Mouse (Mus musculus): ENCODE measurements at regions not wholly inside any gene's neighbourhood (a gene's known extent, or its start where the extent isn't known, plus 50 kb on each side); places are given as distances from the start of the nearest gene placed in this dataset.
"Not testable (repeated sequence)": the region's sequence is repeated elsewhere in the genome, so short reads cannot be mapped to it uniquely, and the experiment has no call there.

DNA sequence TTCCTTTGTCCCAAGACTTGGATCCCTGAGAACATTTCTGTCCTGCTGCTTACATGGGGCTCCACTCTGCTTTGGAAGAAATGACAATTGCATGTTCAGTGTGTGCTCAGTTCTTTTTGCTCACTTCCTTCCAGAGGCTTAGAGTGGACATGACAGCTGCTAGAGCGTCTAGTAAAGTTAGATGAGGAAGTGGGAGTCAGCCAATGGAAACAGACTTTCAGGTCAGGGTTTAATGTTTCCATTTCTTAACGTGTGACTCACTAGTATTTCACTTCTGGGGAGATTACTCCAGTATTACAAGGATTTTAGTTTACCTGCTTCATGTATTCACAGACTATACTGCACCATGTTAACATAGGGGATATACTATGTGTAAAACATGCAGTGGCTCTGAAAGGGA lies 759.3 kb upstream of the Gm38303 start:
- TF ChIP-seq POLR2A (IDR thresholded peaks at IDR 0.05; ENCODE audit: borderline replicate concordance, extremely low read depth, insufficient read depth, insufficient read length, poor library complexity, severe bottlenecking) (no peak), CTCF (IDR thresholded peaks at IDR 0.05; ENCODE audit: borderline replicate concordance, extremely low read depth, insufficient read depth, insufficient read length) (no peak)
- DNase-seq (ENCODE audit: low read depth) = no peak

DNA sequence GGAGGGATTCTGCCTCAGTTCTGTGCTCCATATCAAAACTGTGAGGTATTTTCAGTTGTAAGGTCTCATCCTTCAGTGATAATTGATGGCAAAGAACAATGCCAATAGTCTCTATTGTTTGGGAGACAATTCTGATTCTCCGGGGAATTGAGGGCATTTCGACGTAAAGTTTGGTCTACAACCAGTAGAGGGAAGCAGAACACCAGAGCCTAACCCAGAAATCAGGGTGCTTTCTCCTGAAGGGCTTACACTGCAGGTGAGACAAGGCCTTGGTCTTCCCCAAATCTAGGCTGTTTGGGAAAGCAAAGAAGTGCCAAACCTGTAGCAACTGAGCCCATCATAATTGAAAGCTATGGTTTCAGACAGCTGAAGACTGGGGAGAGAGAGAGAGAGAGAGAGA lies 758.7 kb upstream of the Gm38303 start:
- no peak for TF ChIP-seq POLR2A (IDR thresholded peaks at IDR 0.05; ENCODE audit: borderline replicate concordance, extremely low read depth, insufficient read depth, insufficient read length, poor library complexity, severe bottlenecking)
- peak; percentile 21; the same call in 1 of the 2 replicates for TF ChIP-seq CTCF (IDR thresholded peaks at IDR 0.05; ENCODE audit: borderline replicate concordance, extremely low read depth, insufficient read depth, insufficient read length)
- no peak for DNase-seq (ENCODE audit: low read depth)

DNA sequence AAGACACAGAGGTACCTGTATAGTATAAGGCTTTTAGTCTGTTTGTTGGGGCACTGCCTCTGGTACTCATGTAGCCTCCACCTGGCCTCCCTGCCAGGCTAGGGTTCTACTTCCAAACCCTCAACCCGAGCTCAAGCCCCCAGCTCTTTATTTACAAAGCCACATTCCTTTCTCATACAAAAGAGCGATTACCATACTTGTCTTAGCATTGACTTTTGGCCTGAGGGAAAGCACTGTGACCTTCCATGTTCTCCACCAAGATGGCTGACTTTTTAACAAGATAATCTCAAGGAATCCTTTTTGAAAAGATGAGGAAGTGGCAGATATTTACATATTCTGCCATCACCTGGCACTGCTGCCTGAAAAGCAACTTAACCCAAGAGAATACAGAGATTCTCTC lies 747.8 kb upstream of the Gm38303 start:
- TF ChIP-seq POLR2A (IDR thresholded peaks at IDR 0.05; ENCODE audit: borderline replicate concordance, extremely low read depth, insufficient read depth, insufficient read length, poor library complexity, severe bottlenecking) = no peak
- no peak for TF ChIP-seq CTCF (IDR thresholded peaks at IDR 0.05; ENCODE audit: borderline replicate concordance, extremely low read depth, insufficient read depth, insufficient read length)
- no peak for DNase-seq (ENCODE audit: low read depth)

DNA sequence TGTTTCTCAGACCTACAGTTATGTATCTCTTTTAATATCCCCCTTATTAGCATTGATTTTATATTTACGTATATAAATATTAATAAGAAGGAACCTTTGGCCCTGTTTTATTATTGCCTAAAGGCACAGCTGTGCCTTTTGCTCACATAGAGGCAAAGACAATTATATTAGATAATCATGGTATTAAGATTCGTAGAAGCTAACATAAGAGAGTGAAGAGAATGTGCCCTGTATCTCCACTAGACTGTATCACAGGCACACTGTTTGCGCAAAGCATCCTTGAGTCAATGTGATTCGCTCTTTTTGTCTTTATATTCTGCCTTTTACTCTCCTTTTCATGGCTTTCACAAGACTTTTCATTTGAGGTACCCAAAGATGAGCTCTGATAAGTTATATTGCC lies 738.5 kb upstream of the Gm38303 start:
- peak; percentile 8 for DNase-seq (ENCODE audit: low read depth)
- TF ChIP-seq CTCF (IDR thresholded peaks at IDR 0.05; ENCODE audit: borderline replicate concordance, extremely low read depth, insufficient read depth, insufficient read length) = no peak
- no peak for TF ChIP-seq POLR2A (IDR thresholded peaks at IDR 0.05; ENCODE audit: borderline replicate concordance, extremely low read depth, insufficient read depth, insufficient read length, poor library complexity, severe bottlenecking)

DNA sequence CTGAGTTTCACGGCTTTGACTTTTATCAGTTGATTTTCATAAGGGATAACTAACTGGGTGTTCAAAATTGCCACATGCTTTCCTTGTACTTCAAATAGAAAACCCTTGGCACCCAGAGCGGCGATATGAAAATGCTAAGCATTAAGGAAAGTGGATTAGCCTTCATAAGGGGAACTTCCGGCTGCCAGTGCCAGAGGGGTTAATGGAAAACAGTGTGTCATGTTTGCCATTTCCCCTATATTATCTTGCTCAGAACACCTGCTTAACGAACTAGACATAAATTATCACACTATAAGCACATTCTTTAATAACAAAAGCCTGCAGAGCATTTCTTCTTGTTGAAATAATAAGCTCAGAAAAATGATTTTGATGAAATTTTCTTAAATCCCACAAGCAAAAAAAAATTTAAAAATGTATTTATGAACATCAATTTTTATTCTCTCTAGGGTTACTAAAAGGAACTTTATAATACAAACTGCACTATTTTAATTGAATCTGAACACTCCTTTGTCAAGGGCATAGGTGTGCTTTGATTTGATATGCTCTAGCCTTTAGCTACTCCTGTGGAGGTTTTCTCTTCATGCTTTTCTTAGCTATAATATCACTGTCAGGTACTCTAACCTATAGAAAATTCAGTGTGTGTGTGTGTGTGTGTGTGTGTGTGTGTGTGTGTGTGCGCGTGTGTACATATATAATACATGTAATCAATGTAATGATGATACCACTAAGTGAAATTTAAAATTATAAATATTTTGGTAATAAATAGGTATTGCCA lies 699.7 kb upstream of the Gm38303 start:
- DNase-seq (ENCODE audit: low read depth) = peak; percentile 62
- TF ChIP-seq CTCF (IDR thresholded peaks at IDR 0.05; ENCODE audit: borderline replicate concordance, extremely low read depth, insufficient read depth, insufficient read length) = no peak
- TF ChIP-seq POLR2A (IDR thresholded peaks at IDR 0.05; ENCODE audit: borderline replicate concordance, extremely low read depth, insufficient read depth, insufficient read length, poor library complexity, severe bottlenecking) = no peak

DNA sequence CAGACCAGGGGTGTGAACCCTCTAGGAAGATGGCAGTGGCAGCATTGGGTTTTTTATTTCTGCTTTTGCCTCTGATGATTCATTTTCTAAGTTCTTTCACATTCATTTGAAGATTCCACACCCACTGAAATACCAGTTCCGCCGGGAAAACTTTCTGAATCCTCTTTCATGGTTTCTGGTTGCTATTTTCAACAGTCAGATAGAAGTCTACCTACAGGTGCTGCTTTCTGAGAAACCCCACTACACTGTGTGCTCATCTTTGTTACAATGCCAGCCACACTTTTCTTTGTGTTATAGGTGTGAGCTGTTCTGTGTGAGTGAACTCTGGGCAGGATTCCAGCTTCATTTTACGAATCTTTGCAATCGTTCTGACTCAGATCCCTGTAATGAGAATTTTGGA lies 694.5 kb upstream of the Gm38303 start:
- TF ChIP-seq POLR2A (IDR thresholded peaks at IDR 0.05; ENCODE audit: borderline replicate concordance, extremely low read depth, insufficient read depth, insufficient read length, poor library complexity, severe bottlenecking) (no peak), CTCF (IDR thresholded peaks at IDR 0.05; ENCODE audit: borderline replicate concordance, extremely low read depth, insufficient read depth, insufficient read length) (no peak)
- DNase-seq (ENCODE audit: low read depth) = peak; percentile 58

DNA sequence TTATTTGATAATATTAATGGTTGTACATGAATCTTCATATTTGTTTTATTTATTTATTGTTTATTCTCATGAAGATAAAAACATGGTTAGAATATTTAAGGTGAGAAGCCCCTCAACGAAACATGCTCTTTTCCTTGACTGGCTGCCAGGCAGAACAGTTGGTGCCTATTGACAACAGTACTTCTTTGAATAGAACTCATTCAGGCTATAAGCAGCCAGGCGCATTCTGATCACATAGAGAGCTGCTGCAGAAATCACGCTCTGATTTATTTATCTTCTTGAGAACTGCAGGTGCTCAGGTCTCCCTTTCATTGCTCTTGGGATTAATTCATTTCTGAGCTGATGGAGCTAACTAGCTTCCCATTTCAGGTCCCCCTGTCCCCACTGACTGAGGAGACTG lies 688.9 kb upstream of the Gm38303 start:
- no peak for TF ChIP-seq CTCF (IDR thresholded peaks at IDR 0.05; ENCODE audit: borderline replicate concordance, extremely low read depth, insufficient read depth, insufficient read length)
- TF ChIP-seq POLR2A (IDR thresholded peaks at IDR 0.05; ENCODE audit: borderline replicate concordance, extremely low read depth, insufficient read depth, insufficient read length, poor library complexity, severe bottlenecking) = no peak
- DNase-seq (ENCODE audit: low read depth) = peak; percentile 89

DNA sequence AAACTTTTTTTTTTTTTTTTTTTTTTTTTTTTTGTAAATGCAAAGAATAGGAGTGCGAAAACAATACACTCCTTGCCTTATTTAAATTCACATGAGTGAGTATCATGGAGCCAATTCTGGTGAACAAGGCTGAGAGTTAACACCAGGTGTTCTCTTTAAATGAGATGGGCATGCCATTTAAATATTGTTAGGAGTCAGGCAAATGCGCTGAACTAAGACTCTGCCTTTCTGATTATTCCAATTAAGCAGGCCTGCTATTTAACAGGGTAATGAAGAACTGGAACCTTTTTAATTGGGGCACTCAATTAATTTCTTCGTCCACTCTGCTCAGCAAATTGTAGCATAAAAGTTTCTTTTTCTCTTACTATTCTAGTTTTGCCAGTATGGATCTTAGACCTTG lies 684.6 kb upstream of the Gm38303 start:
- TF ChIP-seq POLR2A (IDR thresholded peaks at IDR 0.05; ENCODE audit: borderline replicate concordance, extremely low read depth, insufficient read depth, insufficient read length, poor library complexity, severe bottlenecking) = no peak
- TF ChIP-seq CTCF (IDR thresholded peaks at IDR 0.05; ENCODE audit: borderline replicate concordance, extremely low read depth, insufficient read depth, insufficient read length) = no peak
- DNase-seq (ENCODE audit: low read depth) = peak; percentile 82

DNA sequence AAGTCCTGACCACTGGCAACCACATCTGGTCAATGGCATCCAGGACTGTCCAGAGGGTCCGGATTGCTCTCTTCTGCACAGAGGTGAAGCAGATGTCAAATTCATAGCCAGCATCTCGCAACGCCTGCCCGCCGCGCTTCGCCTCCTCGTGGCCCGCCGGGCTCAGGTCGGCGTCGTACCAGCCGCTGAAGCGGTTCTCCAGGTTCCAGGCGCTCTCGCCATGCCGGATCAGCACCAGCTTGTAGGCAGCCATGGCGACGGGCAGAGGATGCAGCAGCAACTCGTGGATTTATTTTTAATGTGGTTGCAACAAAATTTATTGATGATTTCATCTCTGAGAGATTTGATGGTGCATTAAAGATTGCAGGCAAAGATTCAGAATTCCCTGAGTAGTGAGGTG lies 679.4 kb upstream of the Gm38303 start:
- not testable (repeated sequence) for DNase-seq (ENCODE audit: low read depth)

DNA sequence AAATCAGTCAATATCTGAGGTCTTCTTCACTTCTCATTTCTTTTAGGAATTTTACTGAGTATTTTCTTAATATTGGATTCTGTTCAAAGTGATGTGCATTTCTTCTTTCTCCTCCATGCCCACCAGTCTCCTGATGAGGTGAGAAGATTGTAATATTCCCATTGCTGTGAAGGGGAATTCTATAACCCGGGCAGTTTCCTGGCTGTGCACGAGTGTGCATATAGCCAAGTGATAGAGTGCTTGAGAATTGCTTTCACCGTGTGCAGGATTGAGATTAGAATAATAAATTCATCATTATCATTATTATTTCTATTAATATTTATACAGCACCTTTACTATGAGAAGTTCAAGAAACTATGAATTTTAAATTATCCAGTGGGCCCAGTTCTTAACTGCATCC lies 671.9 kb upstream of the Gm38303 start:
- TF ChIP-seq CTCF (IDR thresholded peaks at IDR 0.05; ENCODE audit: borderline replicate concordance, extremely low read depth, insufficient read depth, insufficient read length) (no peak), POLR2A (IDR thresholded peaks at IDR 0.05; ENCODE audit: borderline replicate concordance, extremely low read depth, insufficient read depth, insufficient read length, poor library complexity, severe bottlenecking) (no peak)
- no peak for DNase-seq (ENCODE audit: low read depth)

DNA sequence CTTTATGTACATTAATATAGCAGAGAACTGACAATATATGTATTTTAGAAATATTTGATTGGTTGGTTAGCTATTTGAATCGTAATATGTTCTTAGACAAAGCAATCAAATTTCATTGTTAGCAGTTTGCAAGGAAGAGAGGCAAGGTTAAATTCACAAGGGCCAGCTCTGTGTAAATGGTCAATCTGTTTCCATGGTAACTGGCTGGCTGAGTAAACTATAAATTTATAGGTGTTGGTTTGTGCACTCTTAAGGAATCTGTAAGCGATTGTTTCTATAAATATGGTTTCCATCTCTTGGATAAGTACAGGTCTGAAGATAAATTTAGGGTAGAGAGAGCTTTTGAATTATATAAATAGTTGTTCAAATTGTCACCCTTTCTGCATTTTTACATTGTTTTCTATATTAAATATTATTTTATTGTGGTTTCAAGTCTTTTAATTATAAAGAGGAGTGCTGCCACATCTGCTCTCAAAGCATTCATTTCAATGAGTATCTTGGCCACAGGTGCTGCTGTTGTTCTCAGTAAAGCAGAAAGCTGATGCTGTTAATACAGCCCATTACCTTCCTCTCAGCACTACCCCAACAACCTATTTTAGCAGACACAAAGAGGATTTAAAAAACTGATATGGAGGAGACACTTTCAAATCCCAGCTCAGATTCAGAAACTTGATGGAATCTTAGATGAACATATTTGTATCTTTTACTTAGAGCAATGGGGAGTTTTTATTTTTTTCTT lies 671.2 kb upstream of the Gm38303 start:
- peak; percentile 51 for DNase-seq (ENCODE audit: low read depth)
- TF ChIP-seq POLR2A (IDR thresholded peaks at IDR 0.05; ENCODE audit: borderline replicate concordance, extremely low read depth, insufficient read depth, insufficient read length, poor library complexity, severe bottlenecking) (no peak), CTCF (IDR thresholded peaks at IDR 0.05; ENCODE audit: borderline replicate concordance, extremely low read depth, insufficient read depth, insufficient read length) (no peak)

DNA sequence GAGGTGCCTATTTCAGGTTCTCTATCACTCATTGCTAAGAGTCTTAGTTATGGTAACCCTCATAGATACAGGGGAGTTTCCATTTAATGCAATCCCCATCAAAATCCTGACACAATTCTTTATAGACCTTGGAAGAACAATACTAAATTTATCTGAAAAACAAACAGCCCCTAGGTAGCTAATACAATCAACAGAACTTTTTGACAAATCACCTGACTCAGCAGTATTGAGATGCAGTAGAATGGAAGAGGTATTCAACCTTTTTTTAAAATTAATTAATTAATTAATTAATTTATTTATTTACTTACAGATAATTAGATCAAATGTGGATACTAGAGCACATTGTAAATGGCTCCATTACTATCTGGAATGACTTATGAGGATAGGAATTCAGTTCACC lies 643.5 kb upstream of the Gm38303 start:
- no peak for DNase-seq (ENCODE audit: low read depth)
- TF ChIP-seq CTCF (IDR thresholded peaks at IDR 0.05; ENCODE audit: borderline replicate concordance, extremely low read depth, insufficient read depth, insufficient read length) (no peak), POLR2A (IDR thresholded peaks at IDR 0.05; ENCODE audit: borderline replicate concordance, extremely low read depth, insufficient read depth, insufficient read length, poor library complexity, severe bottlenecking) (no peak)

All from brain, embryonic 14.5 days (tissue).